ENCODE assay signal across 33 mouse cellular contexts in genomic region chrX:105724174-105724573, GRCm38 (mm10). TPM values are rescaled to one million over a fixed set of nuclear protein-coding genes. Genes with fewer than 3 reads are reported as not detected.
DNase-seq lines count a peak whose midpoint lies in the region; ATAC-seq lines count a peak whose summit lies in the region.
"Had no signal": no experiment of that assay in that cellular context is flagged by ENCODE, and none has a peak within 500 bp of the region (broad histone marks: within the 10 kb centered on the region; RNA-seq: fewer than 3 reads in every experiment).

No protein-coding gene starts in this region.

- peak; percentile 32 for ATAC-seq in activated CD4-positive, CD25-positive, alpha-beta regulatory T cell, adult 4 months
- peak; percentile 70 for ATAC-seq in megakaryocyte, adult 5-6 weeks (ENCODE audit: poor library complexity, severe bottlenecking)
- ATAC-seq: CD4-positive, CD25-positive, alpha-beta regulatory T cell, adult 4 months; forebrain, postnatal 0 days; inflammation-experienced regulatory T-cells, adult 6 months; Patski had no signal

- peak; percentile 9 to 15 for DNase-seq in spleen, adult 18-20 months
- no peak for DNase-seq in spleen, adult 12 weeks (ENCODE audit: low spot score)
- no peak for DNase-seq in urinary bladder, postnatal 10 days (ENCODE audit: low spot score)
- no peak for DNase-seq in adrenal gland, postnatal 25 days
- no peak for DNase-seq in MN1 (ENCODE audit: low spot score)
- DNase-seq: adrenal gland, postnatal 14 days; cerebellum, adult 2 months; cerebellum, postnatal 14 days; forebrain, postnatal 0 days; heart, postnatal 4 days; kidney, adult 11 months; kidney, postnatal 14 days; layer of hippocampus, adult 9-11 months; liver; lung, embryonic 14.5 days; lung, postnatal 14 days; thymus, postnatal 25 days had no signal

RNA-seq across cellular contexts. Expression of gene Fgf16, which starts 39.9 kb away (rescaled TPM):
- under 1 TPM in 1 of 2 experiments, not detected in 1; 0.20 TPM for polyA plus RNA-seq in activated CD4-positive, CD25-positive, alpha-beta regulatory T cell, adult 4 months (2017; shearing (Covaris generic))
- total RNA-seq in megakaryocyte, adult 5-6 weeks (2015): not detected in 2 replicates
- total RNA-seq in megakaryocyte, adult 5-6 weeks (2017): not detected in 2 replicates
- total RNA-seq in adrenal gland, postnatal 25 days (2021): not detected in 2 replicates
- total RNA-seq: midbrain, postnatal 0 days had no signal
- polyA plus RNA-seq: forebrain, embryonic 12.5 days; heart, embryonic 11.5 days; hindbrain, embryonic 14.5 days; kidney, embryonic 14.5 days; limb, embryonic 11.5 days; liver, embryonic 15.5 days; midbrain, embryonic 12.5 days; myocyte; neural tube, embryonic 12.5 days; Patski; testis, adult 2 months had no signal

Comparison
In these comparisons a context has a peak if more than half of its experiments do, and no peak if none do; other contexts are left out.
1. DNase-seq: peak in spleen, adult 18-20 months (2 of 2); none in spleen, adult 12 weeks (single experiment), urinary bladder, postnatal 10 days (single experiment), adrenal gland, postnatal 25 days (single experiment) and MN1 (single experiment).